Mouse (Mus musculus): Measurements from ENCODE around the gene Ldhd. TPM values are rescaled to one million over a fixed set of nuclear protein-coding genes. Genes with fewer than 3 reads are reported as not detected.

The Ldhd gene
- polyA plus RNA-seq, 1 experiment from 2014 or later, result 5.8 TPM

DNA sequence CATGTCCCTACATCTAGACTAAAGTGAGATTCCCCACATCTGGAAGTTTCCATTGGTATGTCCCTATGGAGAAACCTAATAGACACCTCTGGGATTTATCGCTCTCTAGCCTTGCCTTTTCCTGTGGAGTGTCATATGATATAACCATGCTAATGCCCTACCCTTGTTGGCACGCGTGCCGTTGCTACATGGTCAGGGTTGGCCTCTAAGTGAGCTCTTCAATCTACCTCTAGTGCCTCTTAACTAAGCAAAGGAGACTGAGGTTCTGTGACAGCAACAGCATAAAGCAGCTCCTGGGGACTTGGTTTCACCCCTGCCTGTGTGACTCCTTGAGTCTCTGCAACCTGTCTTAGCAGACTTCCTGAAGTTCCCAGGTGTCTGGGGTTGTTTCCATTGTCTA, 11.9 kb downstream of the Ldhd start:
- H3K9ac ChIP-seq (ENCODE audit: low read depth, low read length), result no peak overlapping the region
- 84% methylated on average over 4 of the region's 4 CpGs for WGBS
- TF ChIP-seq CTCF (IDR thresholded peaks at IDR 0.05; ENCODE audit: low read depth), result no peak
- no peaks in the 10 kb centered on the region for H3K9me3 ChIP-seq (ENCODE audit: control insufficient read depth)
- 0 out of 2 replicates have a peak, but pooled peaks cover 10% of the 10 kb centered on the region for H3K36me3 ChIP-seq (ENCODE audit: control insufficient read depth, insufficient read depth)
- no peak overlapping the region for H3K4me2 ChIP-seq (replicated peaks; ENCODE audit: low read depth)
- H3K27ac ChIP-seq (ENCODE audit: low read depth, low read length), result no peak overlapping the region
- peaks cover 2% of the 10 kb centered on the region; the same call in 1 of the 2 replicates for H3K4me1 ChIP-seq (replicated peaks; ENCODE audit: control insufficient read depth, insufficient read depth, low read length)
- no peak for ATAC-seq
- no peak overlapping the region for H3K4me3 ChIP-seq (ENCODE audit: low read depth, low read length)
- H3K27me3 ChIP-seq (replicated peaks; ENCODE audit: control insufficient read depth, insufficient read depth, low read length), result no peaks in the 10 kb centered on the region

GRCm38 (mm10) chr8:111617812-111618211, 12.4 kb downstream of the Ldhd start:
- peak; percentile 47 for ATAC-seq
- Histone ChIP-seq H3K4me1 (replicated peaks; ENCODE audit: control insufficient read depth, insufficient read depth, low read length) (peaks cover 2% of the 10 kb centered on the region; the same call in 1 of the 2 replicates), H3K9me3 (ENCODE audit: control insufficient read depth) (no peaks in the 10 kb centered on the region), H3K4me3 (ENCODE audit: low read depth, low read length) (no peak overlapping the region), H3K9ac (ENCODE audit: low read depth, low read length) (no peak overlapping the region), H3K4me2 (replicated peaks; ENCODE audit: low read depth) (no peak overlapping the region), H3K36me3 (ENCODE audit: control insufficient read depth, insufficient read depth) (0 out of 2 replicates have a peak, but pooled peaks cover 10% of the 10 kb centered on the region), H3K27me3 (replicated peaks; ENCODE audit: control insufficient read depth, insufficient read depth, low read length) (no peaks in the 10 kb centered on the region), H3K27ac (ENCODE audit: low read depth, low read length) (no peak overlapping the region)
- no peak for TF ChIP-seq CTCF (IDR thresholded peaks at IDR 0.05; ENCODE audit: low read depth)
- 50% methylated on average over 6 of the region's 6 CpGs for WGBS

GRCm38 (mm10) chr8:111614786-111615701, 15.1 kb downstream of the Ldhd start:
- TF ChIP-seq CTCF (IDR thresholded peaks at IDR 0.05; ENCODE audit: low read depth), result no peak
- peaks cover 2% of the 10 kb centered on the region; the same call in 1 of the 2 replicates for H3K4me1 ChIP-seq (replicated peaks; ENCODE audit: control insufficient read depth, insufficient read depth, low read length)
- no peaks in the 10 kb centered on the region for H3K27me3 ChIP-seq (replicated peaks; ENCODE audit: control insufficient read depth, insufficient read depth, low read length)
- H3K27ac ChIP-seq (ENCODE audit: low read depth, low read length), result no peak overlapping the region
- no peak overlapping the region for H3K9ac ChIP-seq (ENCODE audit: low read depth, low read length)
- 0 out of 2 replicates have a peak, but pooled peaks cover 6% of the 10 kb centered on the region for H3K36me3 ChIP-seq (ENCODE audit: control insufficient read depth, insufficient read depth)
- no peaks in the 10 kb centered on the region for H3K9me3 ChIP-seq (ENCODE audit: control insufficient read depth)
- no peak overlapping the region for H3K4me2 ChIP-seq (replicated peaks; ENCODE audit: low read depth)
- H3K4me3 ChIP-seq (ENCODE audit: low read depth, low read length), result no peak overlapping the region
- no peak for ATAC-seq
- 79% methylated on average over 6 of the region's 6 CpGs for WGBS

DNA sequence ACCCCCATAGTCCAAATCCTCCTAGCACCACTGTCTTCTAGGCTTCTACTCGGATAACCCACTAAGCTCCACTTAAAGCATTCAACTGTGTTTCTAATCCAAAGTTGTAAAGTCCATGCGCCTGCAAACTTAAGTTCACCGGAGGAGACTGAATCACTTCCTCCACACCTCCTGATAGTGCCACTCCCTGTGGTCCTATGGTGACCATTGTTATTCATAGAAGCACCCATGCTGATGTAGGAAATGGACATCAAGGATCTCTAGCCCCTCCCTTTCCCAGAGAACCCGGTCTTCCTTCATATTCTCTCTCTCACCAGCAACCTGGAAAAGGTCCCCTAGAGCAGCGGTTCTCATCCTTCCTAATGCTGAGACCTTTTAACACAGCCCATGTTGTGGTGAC, 17.0 kb downstream of the Ldhd start:
- Histone ChIP-seq H3K27ac (ENCODE audit: low read depth, low read length) (no peak overlapping the region), H3K9me3 (ENCODE audit: control insufficient read depth) (no peaks in the 10 kb centered on the region), H3K36me3 (ENCODE audit: control insufficient read depth, insufficient read depth) (no peaks in the 10 kb centered on the region), H3K4me2 (replicated peaks; ENCODE audit: low read depth) (no peak overlapping the region), H3K27me3 (replicated peaks; ENCODE audit: control insufficient read depth, insufficient read depth, low read length) (no peaks in the 10 kb centered on the region), H3K4me1 (replicated peaks; ENCODE audit: control insufficient read depth, insufficient read depth, low read length) (no peaks in the 10 kb centered on the region), H3K4me3 (ENCODE audit: low read depth, low read length) (no peak overlapping the region), H3K9ac (ENCODE audit: low read depth, low read length) (no peak overlapping the region)
- ATAC-seq, result peak; percentile 63
- WGBS, result 50% methylated on average over 5 of the region's 5 CpGs
- no peak for TF ChIP-seq CTCF (IDR thresholded peaks at IDR 0.05; ENCODE audit: low read depth)

DNA sequence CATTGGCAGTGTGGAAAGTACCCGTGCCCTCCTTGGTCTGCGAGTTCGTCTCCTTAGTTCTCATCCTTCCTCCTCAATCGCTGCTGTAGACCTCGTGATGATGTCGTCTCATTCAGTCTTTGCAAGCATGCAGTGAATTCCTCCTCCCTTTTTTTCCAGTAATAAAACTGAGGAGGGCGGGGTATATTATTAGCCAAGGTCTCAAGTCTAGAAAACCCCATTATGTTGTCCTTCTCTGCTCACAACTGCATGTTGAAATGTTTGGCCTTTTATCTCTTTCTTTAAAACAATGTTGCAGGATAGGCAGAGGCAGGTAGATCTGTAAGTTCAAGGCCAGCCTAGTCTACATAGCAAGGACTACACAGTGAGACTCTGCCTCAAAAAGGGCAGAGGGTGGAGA, 22.8 kb downstream of the Ldhd start:
- Histone ChIP-seq H3K27me3 (replicated peaks; ENCODE audit: control insufficient read depth, insufficient read depth, low read length) (no peaks in the 10 kb centered on the region), H3K4me3 (ENCODE audit: low read depth, low read length) (no peak overlapping the region), H3K9me3 (ENCODE audit: control insufficient read depth) (no peaks in the 10 kb centered on the region), H3K4me2 (replicated peaks; ENCODE audit: low read depth) (no peak overlapping the region), H3K9ac (ENCODE audit: low read depth, low read length) (no peak overlapping the region), H3K4me1 (replicated peaks; ENCODE audit: control insufficient read depth, insufficient read depth, low read length) (no peaks in the 10 kb centered on the region), H3K36me3 (ENCODE audit: control insufficient read depth, insufficient read depth) (no peaks in the 10 kb centered on the region), H3K27ac (ENCODE audit: low read depth, low read length) (no peak overlapping the region)
- no peak for TF ChIP-seq CTCF (IDR thresholded peaks at IDR 0.05; ENCODE audit: low read depth)
- peak; percentile 63 for ATAC-seq
- 41% methylated on average over 7 of the region's 7 CpGs for WGBS

DNA sequence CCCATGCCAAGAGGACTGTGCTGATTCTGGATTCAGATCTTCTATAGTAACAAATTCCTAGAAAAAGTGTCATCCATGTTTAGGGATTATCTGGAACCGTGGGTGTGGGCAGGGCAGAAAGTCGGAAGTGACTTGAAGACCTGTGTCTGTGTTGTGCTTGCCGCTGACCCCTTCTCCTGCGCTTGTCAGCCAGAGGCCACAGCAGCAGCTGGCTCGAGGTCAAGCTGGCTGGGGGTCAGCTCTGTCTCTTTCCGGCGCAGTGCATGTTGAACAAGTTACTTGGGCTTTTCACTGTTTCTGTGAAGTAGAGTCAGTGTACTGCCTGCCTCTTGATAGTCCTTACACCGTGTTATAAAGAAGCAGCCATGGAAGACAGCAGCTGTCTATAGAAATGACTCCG, 23.2 kb downstream of the Ldhd start:
- no peak for ATAC-seq
- Histone ChIP-seq H3K4me1 (replicated peaks; ENCODE audit: control insufficient read depth, insufficient read depth, low read length) (no peaks in the 10 kb centered on the region), H3K36me3 (ENCODE audit: control insufficient read depth, insufficient read depth) (no peaks in the 10 kb centered on the region), H3K4me3 (ENCODE audit: low read depth, low read length) (no peak overlapping the region), H3K4me2 (replicated peaks; ENCODE audit: low read depth) (no peak overlapping the region), H3K27ac (ENCODE audit: low read depth, low read length) (no peak overlapping the region), H3K27me3 (replicated peaks; ENCODE audit: control insufficient read depth, insufficient read depth, low read length) (no peaks in the 10 kb centered on the region), H3K9me3 (ENCODE audit: control insufficient read depth) (no peaks in the 10 kb centered on the region), H3K9ac (ENCODE audit: low read depth, low read length) (no peak overlapping the region)
- no peak for TF ChIP-seq CTCF (IDR thresholded peaks at IDR 0.05; ENCODE audit: low read depth)
- WGBS, result 71% methylated on average over 9 of the region's 9 CpGs

Data from intestine, postnatal 0 days (tissue).